Mouse (Mus musculus) liver (tissue): Measurements from ENCODE around the gene Ndst4.

Experiments used
- DNase-seq: peaks from one replicate; pipeline ENCODE4 v3.0.0-alpha.2; 2020; ENCODE audit warnings: mixed read lengths

Ndst4 gene

GRCm38 (mm10) chr3:125403601-125404396, at the start of gene Ndst4:
TSS of gene Ndst4 (plus strand) at chr3:125404076.
- peak; percentile 2 for DNase-seq

- DNase-seq: no peak
These were observed 6.4 kb upstream of the Ndst4 start for GRCm38 (mm10) chr3:125397443-125397842.

- peak; percentile 3 for DNase-seq
These were observed 2.6 kb downstream of the Ndst4 start for GRCm38 (mm10) chr3:125406456-125406855.

GRCm38 (mm10) chr3:125406991-125407390, 3.1 kb downstream of the Ndst4 start:
- no peak for DNase-seq

- no peak for DNase-seq
These were observed 63.2 kb downstream of the Ndst4 start for GRCm38 (mm10) chr3:125466894-125467652.

GRCm38 (mm10) chr3:125510102-125510501, 106.2 kb downstream of the Ndst4 start:
- no peak for DNase-seq

GRCm38 (mm10) chr3:125533371-125533770, 129.5 kb downstream of the Ndst4 start:
- DNase-seq: no peak

- no peak for DNase-seq
These were observed 166.7 kb downstream of the Ndst4 start for GRCm38 (mm10) chr3:125570602-125571001.

- DNase-seq: no peak
These were observed 228.4 kb downstream of the Ndst4 start for GRCm38 (mm10) chr3:125632233-125632632.

- no peak for DNase-seq
These were observed 251.2 kb downstream of the Ndst4 start for GRCm38 (mm10) chr3:125655009-125655635.

GRCm38 (mm10) chr3:125660114-125660717, 256.3 kb downstream of the Ndst4 start:
- DNase-seq: no peak

- DNase-seq: no peak
These were observed 257.1 kb downstream of the Ndst4 start for GRCm38 (mm10) chr3:125660884-125661532.

GRCm38 (mm10) chr3:125673997-125674794, 270.3 kb downstream of the Ndst4 start:
- DNase-seq: no peak

- DNase-seq: no peak
These were observed 271.5 kb downstream of the Ndst4 start for GRCm38 (mm10) chr3:125675211-125675896.

- DNase-seq: no peak
These were observed 275.0 kb downstream of the Ndst4 start for GRCm38 (mm10) chr3:125678924-125679323.

- no peak for DNase-seq
These were observed 279.8 kb downstream of the Ndst4 start for GRCm38 (mm10) chr3:125683460-125684230.

GRCm38 (mm10) chr3:125684583-125684982, 280.7 kb downstream of the Ndst4 start:
- DNase-seq: no peak

GRCm38 (mm10) chr3:125687601-125688000, 283.7 kb downstream of the Ndst4 start:
- DNase-seq: no peak

- no peak for DNase-seq
These were observed 287.1 kb downstream of the Ndst4 start for GRCm38 (mm10) chr3:125690948-125691347.

GRCm38 (mm10) chr3:125722953-125723352, 319.1 kb downstream of the Ndst4 start:
- no peak for DNase-seq
